In the genomic region with DNA sequence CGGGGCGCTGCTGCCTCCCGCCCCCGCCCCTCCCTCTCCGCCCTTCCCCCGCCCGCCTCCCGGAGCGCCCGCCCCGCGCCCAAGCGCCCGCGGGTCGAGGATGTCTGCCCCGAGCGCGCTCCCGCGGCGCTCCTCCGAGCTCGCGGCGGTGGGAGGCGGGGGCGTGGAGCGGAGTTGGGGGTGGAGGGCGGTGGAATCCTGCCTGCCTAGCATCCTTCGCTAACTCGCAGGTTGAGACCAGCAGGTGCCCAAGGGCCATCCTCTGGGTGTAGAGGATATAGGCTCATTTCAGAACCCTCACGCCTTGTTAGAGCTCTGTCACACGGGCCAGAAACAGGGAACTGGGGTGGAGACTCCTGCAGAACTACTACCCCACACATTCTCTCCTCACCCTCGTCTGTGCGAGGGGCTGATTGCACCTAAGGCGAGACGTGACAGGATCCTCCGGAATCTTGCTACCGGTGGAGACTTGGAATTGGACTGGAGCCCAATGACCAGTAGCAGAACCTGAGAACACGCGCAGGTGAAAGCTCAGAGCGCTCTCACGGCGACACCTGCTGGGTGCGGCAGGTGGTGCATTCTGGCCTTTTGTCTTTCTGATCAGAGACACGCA, we compare ENCODE assay signal across 8 mouse cellular contexts. TPM values are rescaled to one million over a fixed set of nuclear protein-coding genes. Genes with fewer than 3 reads are reported as not detected.
DNase-seq lines count a peak whose midpoint lies in the region; ATAC-seq and TF ChIP-seq lines count a peak whose summit lies in the region.

No protein-coding gene starts in this region.

- DNase-seq in B cell, adult 2 months: peak; percentile 57
- DNase-seq in adrenal gland, postnatal 36 days: peak; percentile 72 to 80
- DNase-seq in kidney, postnatal 10 days: peak; percentile 81
- peak; percentile 55 for DNase-seq in liver
- DNase-seq in midbrain, postnatal 0 days (ENCODE audit: low spot score): peak; percentile 88

- peak overlapping the region; percentile 52 for H3K4me3 ChIP-seq in embryonic facial prominence, embryonic 12.5 days
- peak overlapping the region; percentile 39 to 50 for H3K4me3 ChIP-seq in heart, embryonic 14.5 days (ENCODE audit: control insufficient read depth in 1 of 2, insufficient read depth in 1 of 2, low read depth in 1 of 2, low read length in 2 of 2)
- H3K4me3 ChIP-seq in midbrain, postnatal 0 days (ENCODE audit: low read depth, low read length): peak overlapping the region; percentile 76
- H3K4me3 ChIP-seq in stomach, embryonic 16.5 days (replicated peaks; ENCODE audit: low read length): peak overlapping the region; percentile 50

- 2% methylated on average over 32 of the region's 47 CpGs for WGBS in embryonic facial prominence, embryonic 12.5 days
- WGBS in heart, embryonic 14.5 days: 2% methylated on average over 35 of the region's 47 CpGs
- under 1% methylated on average over 23 of the region's 47 CpGs for WGBS in midbrain, postnatal 0 days
- 1% methylated on average over 45 of the region's 47 CpGs for WGBS in stomach, embryonic 16.5 days

- H3K4me1 ChIP-seq in embryonic facial prominence, embryonic 12.5 days: peaks cover 18% of the 10 kb centered on the region
- H3K4me1 ChIP-seq in heart, embryonic 14.5 days (ENCODE audit: control insufficient read depth in 2 of 2, insufficient read depth in 2 of 2, low read length in 2 of 2): peaks cover 3 to 6% of the 10 kb centered on the region in 2 experiments; a peak in 2 of 4 replicates
- peaks cover 3% of the 10 kb centered on the region; the same call in 1 of the 2 replicates for H3K4me1 ChIP-seq in midbrain, postnatal 0 days (ENCODE audit: insufficient read depth, low read length)
- peaks cover 7% of the 10 kb centered on the region for H3K4me1 ChIP-seq in stomach, embryonic 16.5 days (ENCODE audit: control insufficient read depth, insufficient read depth, low read length)

- H3K9me3 ChIP-seq in embryonic facial prominence, embryonic 12.5 days: no peaks in the 10 kb centered on the region
- no peaks in the 10 kb centered on the region for H3K9me3 ChIP-seq in heart, embryonic 14.5 days (ENCODE audit: control insufficient read depth, low read length)
- no peaks in the 10 kb centered on the region for H3K9me3 ChIP-seq in midbrain, postnatal 0 days (ENCODE audit: low read length)
- no peaks in the 10 kb centered on the region for H3K9me3 ChIP-seq in stomach, embryonic 16.5 days (replicated peaks; ENCODE audit: control insufficient read depth, low read length)

- no peak for ATAC-seq in embryonic facial prominence, embryonic 12.5 days (ENCODE audit: insufficient number of reproducible peaks, insufficient read depth, low FRiP score, low TSS enrichment)
- ATAC-seq in heart, embryonic 14.5 days (ENCODE audit: insufficient number of reproducible peaks, insufficient read depth, low FRiP score, low read depth): no peak
- peak; percentile 65 for ATAC-seq in midbrain, postnatal 0 days (ENCODE audit: low FRiP score)
- ATAC-seq in stomach, embryonic 16.5 days (ENCODE audit: insufficient read depth, low FRiP score): peak; percentile 32; the same call in 1 of the 2 replicates

- H3K36me3 ChIP-seq in embryonic facial prominence, embryonic 12.5 days: no peaks in the 10 kb centered on the region
- no peaks in the 10 kb centered on the region for H3K36me3 ChIP-seq in heart, embryonic 14.5 days (ENCODE audit: control insufficient read depth, insufficient read depth, low read length)
- H3K36me3 ChIP-seq in midbrain, postnatal 0 days (ENCODE audit: insufficient read depth, low read length): no peaks in the 10 kb centered on the region
- H3K36me3 ChIP-seq in stomach, embryonic 16.5 days (ENCODE audit: control insufficient read depth, insufficient read depth, low read length): no peaks in the 10 kb centered on the region

- H3K9ac ChIP-seq in embryonic facial prominence, embryonic 12.5 days: peak overlapping the region; percentile 39; the same call in 1 of the 2 replicates
- no peak overlapping the region for H3K9ac ChIP-seq in heart, embryonic 14.5 days (ENCODE audit: low read length)
- peak overlapping the region; percentile 70 for H3K9ac ChIP-seq in midbrain, postnatal 0 days (replicated peaks; ENCODE audit: low read length, poor library complexity, severe bottlenecking)
- H3K9ac ChIP-seq in stomach, embryonic 16.5 days (ENCODE audit: low read length): peak overlapping the region; percentile 11; the same call in 1 of the 2 replicates

- peaks cover 80% of the 10 kb centered on the region for H3K27me3 ChIP-seq in embryonic facial prominence, embryonic 12.5 days
- peaks cover 94% of the 10 kb centered on the region for H3K27me3 ChIP-seq in heart, embryonic 14.5 days (ENCODE audit: control insufficient read depth, insufficient read depth, low read length)
- peaks cover 23% of the 10 kb centered on the region for H3K27me3 ChIP-seq in midbrain, postnatal 0 days (ENCODE audit: insufficient read depth, low read length)
- peaks cover 71% of the 10 kb centered on the region for H3K27me3 ChIP-seq in stomach, embryonic 16.5 days (ENCODE audit: control insufficient read depth, insufficient read depth, low read length)

- peak; percentile 97 for TF ChIP-seq CTCF in midbrain, postnatal 0 days (IDR thresholded peaks at IDR 0.05)

- H3K27ac ChIP-seq in embryonic facial prominence, embryonic 12.5 days: no peak overlapping the region
- no peak overlapping the region for H3K27ac ChIP-seq in heart, embryonic 14.5 days (replicated peaks in 1 of 2; ENCODE audit: control insufficient read depth in 1 of 2, insufficient read depth in 1 of 2, low read depth in 2 of 2, low read length in 2 of 2)
- H3K27ac ChIP-seq in midbrain, postnatal 0 days (ENCODE audit: low read depth, low read length): peak overlapping the region; percentile 67
- no peak overlapping the region for H3K27ac ChIP-seq in stomach, embryonic 16.5 days (ENCODE audit: low read length)

- peak overlapping the region; percentile 98 for H3K4me2 ChIP-seq in embryonic facial prominence, embryonic 12.5 days (replicated peaks)
- peak overlapping the region; percentile 85 for H3K4me2 ChIP-seq in heart, embryonic 14.5 days (ENCODE audit: low read length)
- H3K4me2 ChIP-seq in midbrain, postnatal 0 days (ENCODE audit: low read depth, low read length, poor library complexity, severe bottlenecking): peak overlapping the region; percentile 99
- H3K4me2 ChIP-seq in stomach, embryonic 16.5 days (ENCODE audit: low read depth, low read length): peak overlapping the region; percentile 74

RNA-seq across cellular contexts. Expression of gene Wnt7a, which starts 0.3 kb away (rescaled TPM):
- not detected for total RNA-seq in adrenal gland, postnatal 36 days (2021)
- polyA plus RNA-seq in embryonic facial prominence, embryonic 12.5 days (2016; fragmentation: Nextera tagmentation; extraction: Ambion mirVana): 1.6 and 3.6 TPM in 2 replicates
- not detected in 2 replicates for polyA plus RNA-seq in heart, embryonic 14.5 days (2014; fragmentation: Nextera tagmentation; extraction: Ambion mirVana)
- 12.9 TPM in 2 replicates for total RNA-seq in midbrain, postnatal 0 days (2014; rRNA removed)
- polyA plus RNA-seq in midbrain, postnatal 0 days (2015; fragmentation: Nextera tagmentation; extraction: Ambion mirVana): 6.4 and 8.5 TPM in 2 replicates
- polyA plus RNA-seq in stomach, embryonic 16.5 days (2015; fragmentation: Nextera tagmentation; extraction: Ambion mirVana): 0.04 and 0.36 TPM in 2 replicates

Comparison
In these comparisons a context has a peak if more than half of its experiments do, and no peak if none do; other contexts are left out.
1. ATAC-seq: peak in midbrain, postnatal 0 days (single experiment) and stomach, embryonic 16.5 days (single experiment); none in embryonic facial prominence, embryonic 12.5 days (single experiment) and heart, embryonic 14.5 days (single experiment).
2. Peak in every context shown above with its lines, with median percentiles within 50 percentile points of each other: DNase-seq, H3K4me2 ChIP-seq and H3K4me3 ChIP-seq.